ENCODE assay signal across 21 mouse cellular contexts in the genomic region with DNA sequence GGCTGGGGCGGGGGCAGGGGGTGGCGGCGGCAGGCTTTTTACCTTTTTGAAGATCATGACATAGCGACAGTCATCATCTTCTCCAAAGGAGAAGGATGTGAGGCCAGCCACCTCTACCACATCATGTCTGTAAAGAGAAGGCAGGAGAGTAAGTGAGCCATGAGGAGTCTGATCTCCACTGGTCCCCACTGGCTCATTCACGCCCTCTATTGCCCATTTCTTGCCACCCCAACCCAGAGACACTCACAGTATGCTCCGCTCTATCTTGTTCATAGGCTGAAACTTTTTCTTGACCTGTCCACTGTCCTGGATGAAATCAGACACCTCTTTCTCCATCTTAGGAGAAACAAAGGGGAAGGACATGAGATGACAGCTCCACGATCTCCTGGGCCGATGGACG. TPM values are rescaled to one million over a fixed set of nuclear protein-coding genes. Genes with fewer than 3 reads are reported as not detected.
DNase-seq lines count a peak whose midpoint lies in the region; ATAC-seq and TF ChIP-seq lines count a peak whose summit lies in the region.
"Had no signal": no experiment of that assay in that cellular context is flagged by ENCODE, and none has a peak within 500 bp of the region (broad histone marks: within the 10 kb centered on the region; RNA-seq: fewer than 3 reads in every experiment).

No protein-coding gene starts in this region.

- DNase-seq in heart, adult 2 months: no peak
- no peak for DNase-seq in heart, adult 18-20 months
- DNase-seq in liver, adult 2 months (ENCODE audit: extremely low read depth, low read depth, low spot score): no peak
- no peak for DNase-seq in liver, embryonic 11.5 days (ENCODE audit: low spot score)
- DNase-seq in A20 (ENCODE audit: low read depth, low spot score): peak; percentile 15
- peak; percentile 30 for DNase-seq in induced T-regulatory cell, adult 2 months (ENCODE audit: low read depth)
- no peak for DNase-seq in thymus, postnatal 14 days
- DNase-seq: adrenal gland, postnatal 14 days; gastrocnemius, postnatal 14 days; heart, postnatal 36 days; kidney, postnatal 4 days; left cerebral cortex, postnatal 4 days had no signal

- TF ChIP-seq POLR2A in heart, adult 2 months (IDR thresholded peaks at IDR 0.05; ENCODE audit: insufficient read depth, low read depth, low read length): no peak
- TF ChIP-seq POLR2A in liver, adult 2 months (IDR thresholded peaks at IDR 0.05; ENCODE audit: extremely low read depth, insufficient read depth, low read length): no peak

- no peaks in the 10 kb centered on the region for H3K27me3 ChIP-seq in heart, adult 2 months (ENCODE audit: control insufficient read depth, insufficient read depth, low read length)
- no peaks in the 10 kb centered on the region for H3K27me3 ChIP-seq in liver, adult 2 months (ENCODE audit: control insufficient read depth, insufficient read depth, low read length)
- no peaks in the 10 kb centered on the region for H3K27me3 ChIP-seq in liver, embryonic 11.5 days (replicated peaks; ENCODE audit: control insufficient read depth, insufficient read depth, low read length)
- H3K27me3 ChIP-seq: forebrain, embryonic 15.5 days; kidney, embryonic 15.5 days; limb, embryonic 15.5 days; lung, embryonic 15.5 days had no signal

- no peaks in the 10 kb centered on the region for H3K79me2 ChIP-seq in heart, adult 2 months (replicated peaks; ENCODE audit: control insufficient read depth, insufficient read depth, low read length)
- H3K79me2 ChIP-seq in liver, adult 2 months (ENCODE audit: control insufficient read depth, insufficient read depth, low read length): no peaks in the 10 kb centered on the region; the same call in 1 of the 2 replicates

- H3K27ac ChIP-seq in heart, adult 2 months: no peak overlapping the region
- H3K27ac ChIP-seq in liver, adult 2 months (replicated peaks; ENCODE audit: insufficient read depth, low read depth, low read length): no peak overlapping the region
- H3K27ac ChIP-seq in liver, embryonic 11.5 days (ENCODE audit: low read depth, low read length): no peak overlapping the region
- H3K27ac ChIP-seq: embryonic facial prominence, embryonic 10.5 days; forebrain, embryonic 15.5 days; hindbrain, embryonic 14.5 days; kidney, embryonic 15.5 days; left cerebral cortex, adult 2 months; limb, embryonic 15.5 days; lung, embryonic 15.5 days; midbrain, embryonic 10.5 days had no signal

- TF ChIP-seq EP300 in heart, adult 2 months (IDR thresholded peaks at IDR 0.05; ENCODE audit: insufficient read depth, low read depth, low read length): no peak

- peak; percentile 19; the same call in 1 of the 2 replicates for TF ChIP-seq CTCF in heart, adult 2 months (IDR thresholded peaks at IDR 0.05)
- 0 out of 2 replicates have a peak, but pooled peaks have one; percentile 12 for TF ChIP-seq CTCF in liver, adult 2 months (IDR thresholded peaks at IDR 0.05; ENCODE audit: low read depth, low read length)

- H3K9me3 ChIP-seq in liver, embryonic 11.5 days (ENCODE audit: control insufficient read depth, low read length): no peaks in the 10 kb centered on the region
- H3K9me3 ChIP-seq: embryonic facial prominence, embryonic 10.5 days; forebrain, embryonic 15.5 days; kidney, embryonic 15.5 days; limb, embryonic 15.5 days; lung, embryonic 15.5 days; midbrain, embryonic 10.5 days had no signal

- WGBS in heart, adult 2 months: 89% methylated on average over 9 of the region's 9 CpGs
- 94% methylated on average over 9 of the region's 9 CpGs for WGBS in liver, adult 2 months
- 89% methylated on average over 9 of the region's 9 CpGs for WGBS in liver, embryonic 11.5 days

- peaks cover 2% of the 10 kb centered on the region for H3K4me1 ChIP-seq in heart, adult 2 months (ENCODE audit: control insufficient read depth, insufficient read depth, low read length)
- peaks cover 2% of the 10 kb centered on the region; the same call in 1 of the 2 replicates for H3K4me1 ChIP-seq in liver, adult 2 months (ENCODE audit: control insufficient read depth, insufficient read depth, low read length)
- H3K4me1 ChIP-seq in liver, embryonic 11.5 days (replicated peaks; ENCODE audit: control insufficient read depth, insufficient read depth, low read length): peaks cover 10% of the 10 kb centered on the region

- intact Hi-C loops in heart, adult 2 months (cut with DNase I): no loop called here

- no peak for ATAC-seq in liver, embryonic 11.5 days (replicated peaks; ENCODE audit: low FRiP score)
- ATAC-seq: forebrain, embryonic 15.5 days; intestine, embryonic 16.5 days had no signal

- no peak overlapping the region for H3K4me2 ChIP-seq in liver, embryonic 11.5 days
- H3K4me2 ChIP-seq: forebrain, embryonic 15.5 days; hindbrain, embryonic 14.5 days; kidney, embryonic 15.5 days; limb, embryonic 15.5 days; lung, embryonic 15.5 days had no signal

- no peak overlapping the region for H3K4me3 ChIP-seq in heart, adult 2 months
- H3K4me3 ChIP-seq in liver, adult 2 months (ENCODE audit: insufficient read depth, low read depth, low read length): no peak overlapping the region
- H3K4me3 ChIP-seq in liver, embryonic 11.5 days (ENCODE audit: low read depth, low read length): no peak overlapping the region
- H3K4me3 ChIP-seq: embryonic facial prominence, embryonic 10.5 days; forebrain, embryonic 15.5 days; kidney, embryonic 15.5 days; left cerebral cortex, adult 2 months; limb, embryonic 15.5 days; lung, embryonic 15.5 days; midbrain, embryonic 10.5 days had no signal

- peaks cover 16% of the 10 kb centered on the region for H3K36me3 ChIP-seq in heart, adult 2 months (ENCODE audit: control insufficient read depth, insufficient read depth, low read length)
- peaks cover 11% of the 10 kb centered on the region for H3K36me3 ChIP-seq in liver, adult 2 months (ENCODE audit: control insufficient read depth, insufficient read depth, low read length)
- H3K36me3 ChIP-seq in liver, embryonic 11.5 days (ENCODE audit: control insufficient read depth, insufficient read depth, low read length): peaks cover 28% of the 10 kb centered on the region

- H3K9ac ChIP-seq in heart, adult 2 months (ENCODE audit: low read depth, low read length): no peak overlapping the region
- H3K9ac ChIP-seq in liver, adult 2 months (ENCODE audit: low read depth, low read length): no peak overlapping the region
- no peak overlapping the region for H3K9ac ChIP-seq in liver, embryonic 11.5 days (ENCODE audit: low read depth, low read length)
- H3K9ac ChIP-seq: forebrain, embryonic 15.5 days; hindbrain, embryonic 14.5 days; kidney, embryonic 15.5 days; limb, embryonic 15.5 days; lung, embryonic 15.5 days had no signal

RNA-seq across cellular contexts. Expression of a gene that starts 4.5 kb away (rescaled TPM):
- 10 to 100 TPM; 82.8 to 99.4 TPM for total RNA-seq in heart, adult 2 months (2021)
- polyA plus RNA-seq in heart, adult 2 months (2012; rRNA removed): 72.9 and 87.8 TPM in 2 replicates
- total RNA-seq in heart, adult 18-20 months (2021): 10 to 100 TPM; 89.3 to 93.9 TPM
- total RNA-seq in liver, adult 2 months (2014; rRNA removed): 29.4 and 31.6 TPM in 2 replicates
- 21.0 and 24.0 TPM in 2 replicates for polyA plus RNA-seq in liver, adult 2 months (2012; rRNA removed)
- 132 and 146 TPM in 2 replicates for polyA plus RNA-seq in liver, embryonic 11.5 days (2014; fragmentation: Nextera tagmentation; extraction: Ambion mirVana)

RNA-seq across cellular contexts. Expression of a gene that starts 7.7 kb away (rescaled TPM):
- total RNA-seq in heart, adult 2 months (2021): 1,000 to 10,000 TPM; 1,523 to 1,659 TPM
- 1,222 and 1,919 TPM in 2 replicates for polyA plus RNA-seq in heart, adult 2 months (2012; rRNA removed)
- 1,000 to 10,000 TPM; 1,596 to 1,839 TPM for total RNA-seq in heart, adult 18-20 months (2021)
- total RNA-seq in liver, adult 2 months (2014; rRNA removed): 3.0 and 3.3 TPM in 2 replicates
- polyA plus RNA-seq in liver, adult 2 months (2012; rRNA removed): 4.0 and 4.5 TPM in 2 replicates
- polyA plus RNA-seq in liver, embryonic 11.5 days (2014; fragmentation: Nextera tagmentation; extraction: Ambion mirVana): 19.8 and 20.1 TPM in 2 replicates

RNA-seq across cellular contexts. Expression of a gene that starts 10.3 kb away (rescaled TPM):
- 100 to 1,000 TPM; 270 to 280 TPM for total RNA-seq in heart, adult 2 months (2021)
- polyA plus RNA-seq in heart, adult 2 months (2012; rRNA removed): 439 and 479 TPM in 2 replicates
- 100 to 1,000 TPM; 303 to 305 TPM for total RNA-seq in heart, adult 18-20 months (2021)
- total RNA-seq in liver, adult 2 months (2014; rRNA removed): 132 and 210 TPM in 2 replicates
- 583 and 713 TPM in 2 replicates for polyA plus RNA-seq in liver, adult 2 months (2012; rRNA removed)
- polyA plus RNA-seq in liver, embryonic 11.5 days (2014; fragmentation: Nextera tagmentation; extraction: Ambion mirVana): 2,285 and 2,367 TPM in 2 replicates

RNA-seq across cellular contexts. Expression of a gene that starts 17.5 kb away (rescaled TPM):
- total RNA-seq in heart, adult 2 months (2021): 100 to 1,000 TPM; 532 to 626 TPM
- 632 and 932 TPM in 2 replicates for polyA plus RNA-seq in heart, adult 2 months (2012; rRNA removed)
- total RNA-seq in heart, adult 18-20 months (2021): 100 to 1,000 TPM; 619 to 711 TPM
- total RNA-seq in liver, adult 2 months (2014; rRNA removed): 108 and 109 TPM in 2 replicates
- polyA plus RNA-seq in liver, adult 2 months (2012; rRNA removed): 113 and 118 TPM in 2 replicates
- polyA plus RNA-seq in liver, embryonic 11.5 days (2014; fragmentation: Nextera tagmentation; extraction: Ambion mirVana): 115 and 126 TPM in 2 replicates

RNA-seq across cellular contexts. Expression of a gene that starts 17.7 kb away (rescaled TPM):
- 10 to 100 TPM; 50.8 to 58.7 TPM for total RNA-seq in heart, adult 2 months (2021)
- polyA plus RNA-seq in heart, adult 2 months (2012; rRNA removed): 65.0 and 80.9 TPM in 2 replicates
- 10 to 100 TPM; 51.4 to 63.0 TPM for total RNA-seq in heart, adult 18-20 months (2021)
- total RNA-seq in liver, adult 2 months (2014; rRNA removed): 34.3 and 37.7 TPM in 2 replicates
- polyA plus RNA-seq in liver, adult 2 months (2012; rRNA removed): 68.4 and 75.4 TPM in 2 replicates
- 113 and 114 TPM in 2 replicates for polyA plus RNA-seq in liver, embryonic 11.5 days (2014; fragmentation: Nextera tagmentation; extraction: Ambion mirVana)

Comparison
In these comparisons a context has a peak if more than half of its experiments do, and no peak if none do; other contexts are left out.
1. DNase-seq: peak in A20 (single experiment) and induced T-regulatory cell, adult 2 months (single experiment); none in heart, adult 2 months (0 of 2), heart, adult 18-20 months (0 of 2), liver, adult 2 months (single experiment), liver, embryonic 11.5 days (single experiment) and thymus, postnatal 14 days (single experiment).
2. RNA of a gene that starts 7.7 kb away (total RNA-seq): 1,596 to 1,839 TPM in heart, adult 18-20 months and 1,523 to 1,659 TPM in heart, adult 2 months; 3.0 to 3.3 TPM in liver, adult 2 months; every median in the first group is over 100 times any median in the second.